Mouse (Mus musculus): ENCODE measurements around the gene Psmb2. TPM values are rescaled to one million over a fixed set of nuclear protein-coding genes. Genes with fewer than 3 reads are reported as not detected.

The Psmb2 gene
- 85.8 to 97.3 TPM (median 95.7 TPM) in 4 replicates for total RNA-seq (2023; ENCODE audit: inconsistent age)

GRCm38 (mm10) chr4:126677054-126678003 is at the start of gene Psmb2:
Gene Psmb2 (plus strand): TSS chr4:126677630.

GRCm38 (mm10) chr4:126736001-126736414 is 58.6 kb downstream of the Psmb2 start, which contains the start of gene Tfap2e:
Gene Tfap2e (minus strand): TSS chr4:126736240.

DNA sequence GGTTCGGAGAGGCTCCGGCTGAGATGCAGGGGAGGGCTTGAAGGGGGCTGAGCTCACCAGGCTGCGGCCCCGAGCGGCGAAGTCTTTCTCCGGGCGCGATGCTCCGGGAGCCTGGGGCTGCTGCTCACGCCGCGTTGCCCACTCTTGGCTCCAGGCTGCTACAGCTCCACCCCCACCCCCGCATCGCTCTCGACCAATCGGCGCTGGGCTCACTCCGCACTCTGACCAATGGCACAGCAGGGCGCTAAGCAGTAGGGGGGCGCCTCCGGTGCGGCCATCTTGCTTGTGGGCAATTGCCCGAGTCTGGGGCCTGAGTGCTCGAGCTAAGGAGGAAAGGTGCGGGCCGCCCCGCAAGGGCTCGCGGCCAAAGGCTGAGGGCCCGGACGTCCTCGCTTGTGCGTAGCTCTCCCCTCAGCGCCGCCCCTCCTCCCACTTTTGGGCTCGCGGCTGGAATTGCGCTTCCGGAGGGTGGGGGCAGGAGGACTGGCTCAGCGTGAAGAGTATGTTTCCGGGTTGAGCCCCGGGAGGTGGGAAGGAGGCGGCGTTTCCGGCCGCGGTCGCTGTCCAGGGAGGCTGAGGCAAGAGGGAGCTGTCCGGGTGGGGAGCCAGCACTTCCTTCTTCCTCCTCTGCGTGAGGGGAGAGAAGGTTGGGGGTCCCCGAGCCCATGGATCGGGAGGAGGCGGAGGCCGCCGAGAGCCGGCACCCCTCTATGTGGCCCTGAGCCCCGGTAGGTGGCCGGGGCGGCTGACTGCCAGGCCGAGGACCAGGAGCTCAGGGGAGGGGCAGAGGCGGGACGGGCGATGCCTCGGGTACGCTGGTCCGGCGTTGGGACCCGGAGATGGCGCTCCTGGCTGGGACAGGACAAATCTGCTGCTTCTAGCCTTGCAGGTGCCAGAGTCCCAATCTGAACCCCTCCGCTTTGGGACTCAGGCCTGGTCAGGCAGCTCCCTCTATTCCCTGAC is 76.1 kb downstream of the Psmb2 start, which contains the start of the genes Ncdn and AU040320:
Gene Ncdn (minus strand): TSS at position 171 of the 963 bp plus-strand sequence.
Gene AU040320 (plus strand): TSS at position 277 of the 963 bp plus-strand sequence.

Other genes with a start within 250 kb of the Psmb2 start
- 18.4 to 33.7 TPM (median 26.3 TPM) in 4 replicates for gene Ago3, start 248.1 kb upstream of the Psmb2 start, total RNA-seq (2023; ENCODE audit: inconsistent age)
- 56.3 to 63.7 TPM (median 59.3 TPM) in 4 replicates for gene Ago1, start 209.0 kb upstream of the Psmb2 start, total RNA-seq (2023; ENCODE audit: inconsistent age)
- gene Ago4, start 144.2 kb upstream of the Psmb2 start, total RNA-seq (2023; ENCODE audit: inconsistent age): 8.6 to 11.2 TPM (median 9.5 TPM) in 4 replicates
- gene Clspn, start 120.7 kb upstream of the Psmb2 start, total RNA-seq (2023; ENCODE audit: inconsistent age): 11.4 to 16.4 TPM (median 13.6 TPM) in 4 replicates
- gene 5730409E04Rik, start 67.8 kb upstream of the Psmb2 start, total RNA-seq (2023; ENCODE audit: inconsistent age): 0.64 to 1.1 TPM (median 0.77 TPM) in 4 replicates
- not detected in 4 replicates for gene Tfap2e, start 58.6 kb downstream of the Psmb2 start, total RNA-seq (2023; ENCODE audit: inconsistent age)
- 29.1 to 34.0 TPM (median 30.8 TPM) in 4 replicates for gene Ncdn, start 75.8 kb downstream of the Psmb2 start, total RNA-seq (2023; ENCODE audit: inconsistent age)
- 44.3 to 55.1 TPM (median 50.5 TPM) in 4 replicates for gene AU040320, start 75.9 kb downstream of the Psmb2 start, total RNA-seq (2023; ENCODE audit: inconsistent age)

Measured in B cell, adult (primary cell).